Mouse (Mus musculus) layer of hippocampus, postnatal 25 days (tissue): ENCODE measurements around the gene Catspere2. TPM values are rescaled to one million over a fixed set of nuclear protein-coding genes. Genes with fewer than 3 reads are reported as not detected.
A peak's percentile ranks its signal among the peaks of the same experiment; 100 is the strongest.
"Not testable (repeated sequence)": the region's sequence is repeated elsewhere in the genome, so short reads cannot be mapped to it uniquely, and the experiment has no call there.

ENCODE experiments used
- DNase-seq, 2 experiments: peaks; one replicate each; pipeline ENCODE4 v3.0.0; 2022; ENCODE audit warnings: mixed read lengths in 2 of 2, low spot score in 1 of 2; ENCODE audit errors: extremely low spot score in 1 of 2
- total RNA-seq, 2 experiments: library from RNA; stranded (reverse); gene quantifications; 2 replicates each; pipeline ENCODE4 v1.2.3; 2021

The Catspere2 gene
- total RNA-seq: 1 to 10 TPM; 4.1 to 4.2 TPM

DNA sequence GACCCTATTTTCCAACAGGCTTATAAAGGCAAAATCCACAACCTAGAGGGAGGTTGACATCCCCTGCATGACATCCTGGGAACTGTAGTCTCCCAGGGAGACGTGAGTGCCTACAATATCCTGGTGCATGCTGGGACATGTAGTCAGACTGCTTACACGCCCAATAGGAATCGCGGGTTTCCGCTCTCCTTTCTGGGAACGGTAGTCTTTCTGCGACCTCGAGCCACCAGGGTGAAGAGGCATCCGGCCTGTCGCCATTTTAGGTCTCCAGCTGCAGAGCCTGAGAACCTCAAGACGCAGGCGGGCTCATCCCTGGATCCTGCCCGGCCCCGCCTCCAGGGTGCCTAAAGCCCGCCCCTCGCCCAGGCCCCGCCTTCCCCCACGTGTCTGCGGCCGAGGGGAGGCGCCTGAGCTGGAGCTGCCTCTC, at the start of gene Catspere2:
Gene Catspere2, plus strand, starts transcription at position 400 of the 427 bp plus-strand sequence.
- peak; percentile 80 to 93 for DNase-seq

DNA sequence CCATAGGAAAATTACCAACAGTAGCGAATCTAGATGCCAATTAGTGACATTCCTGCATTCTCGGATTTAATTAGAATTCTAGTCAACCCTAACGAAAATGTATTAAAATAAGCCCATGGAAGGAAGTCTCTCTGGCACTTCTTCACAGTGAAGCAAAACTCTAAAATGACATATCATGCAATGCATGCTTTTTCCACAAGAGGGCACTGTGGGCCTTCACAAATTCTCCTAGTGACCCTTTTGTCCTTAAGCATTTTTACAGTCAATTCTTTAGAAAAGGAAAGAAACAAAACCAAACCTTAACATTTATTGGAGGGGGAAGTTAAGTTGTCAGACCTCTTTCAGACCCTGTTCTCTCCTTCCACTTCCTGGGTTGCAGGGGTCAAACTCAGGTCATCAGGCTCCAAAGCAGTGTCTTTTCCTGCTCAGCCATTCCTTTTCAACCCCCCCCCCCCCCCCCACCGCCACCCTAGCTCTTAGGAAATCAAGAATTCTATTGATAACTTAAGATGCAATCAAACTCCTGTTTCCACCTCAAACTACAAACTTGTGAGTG, 42.7 kb upstream of the Catspere2 start:
- DNase-seq: not testable (repeated sequence)

DNA sequence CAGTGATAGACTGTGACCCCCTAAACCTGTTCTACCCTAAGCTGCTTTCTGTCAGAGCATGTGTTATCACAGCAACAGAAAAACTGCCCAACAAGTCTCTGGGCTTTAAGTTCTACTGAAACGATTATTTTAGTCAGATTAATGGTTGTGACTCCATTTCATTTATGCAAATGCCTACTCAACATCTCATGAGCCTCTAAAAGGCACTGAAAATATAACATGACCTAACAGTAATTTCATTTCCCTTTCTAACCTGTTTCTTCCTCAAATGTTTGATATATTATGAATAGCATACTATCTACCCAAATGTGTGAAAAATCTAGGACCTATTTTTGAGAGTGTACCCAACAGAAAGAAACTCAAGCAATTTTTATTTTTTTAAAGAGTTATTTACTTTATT, 1.9 kb upstream of the Catspere2 start:
- no peak for DNase-seq

DNA sequence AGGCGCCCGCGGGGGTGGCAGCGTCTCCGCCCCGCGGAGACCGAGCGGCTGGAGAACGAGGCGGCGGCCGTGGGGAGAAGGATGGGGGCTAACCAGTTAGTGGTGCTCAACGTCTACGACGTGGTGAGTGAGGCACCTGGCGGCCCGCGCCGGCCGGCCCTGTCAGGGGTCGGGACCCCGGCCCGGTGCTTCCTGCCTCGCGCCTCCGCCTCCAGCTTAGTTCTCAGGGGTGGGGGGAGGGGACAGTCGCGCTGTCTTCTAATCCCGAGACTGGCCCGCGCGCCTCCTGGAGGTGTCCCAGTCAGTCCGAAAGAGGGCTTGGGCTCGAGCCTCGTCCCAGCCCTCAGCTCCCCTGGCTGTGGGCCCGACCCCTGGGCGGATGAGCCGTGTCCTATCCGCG, 359 bp downstream of the Catspere2 start:
- peak in 1 of 2 experiments; percentile 11 for DNase-seq

DNA sequence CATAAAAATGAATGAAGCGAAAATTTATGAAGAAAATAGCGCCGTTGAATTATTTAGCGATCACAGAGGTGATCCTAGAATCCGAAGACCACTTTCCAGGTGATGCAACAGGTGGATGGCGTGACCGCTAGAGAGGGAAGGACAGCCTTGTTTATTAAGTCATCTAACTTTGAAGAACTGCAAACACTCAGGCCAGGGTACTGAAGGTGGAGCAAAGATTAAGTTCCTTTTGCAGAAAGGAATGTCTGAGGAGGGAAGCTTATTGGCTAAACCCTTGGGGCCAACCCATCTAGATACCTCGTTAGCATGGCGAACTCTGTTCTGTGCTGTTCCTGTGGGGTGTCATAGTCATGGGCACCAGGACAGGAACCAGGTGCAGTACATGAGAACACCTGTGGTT, 983 bp downstream of the Catspere2 start:
- no peak for DNase-seq

DNA sequence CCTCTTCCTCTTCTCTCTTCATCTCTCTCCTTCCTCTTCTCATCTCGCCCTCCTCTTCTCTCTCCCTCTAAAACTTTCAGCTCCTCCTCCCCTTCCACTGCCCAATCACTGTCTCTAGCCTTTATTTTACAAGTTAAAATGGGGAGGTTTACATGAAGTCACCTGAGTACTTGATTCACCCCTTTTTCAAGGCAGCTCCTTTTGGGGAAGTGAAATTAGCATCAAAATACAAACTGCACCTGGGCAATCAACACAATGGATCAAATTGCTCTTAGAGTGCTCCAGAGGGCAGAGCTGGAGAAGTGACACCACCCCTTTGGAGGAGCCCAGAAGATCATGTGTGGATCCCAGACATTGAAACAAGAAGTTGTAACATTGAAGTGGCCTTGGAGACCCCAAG, 4.3 kb downstream of the Catspere2 start:
- not testable (repeated sequence) for DNase-seq

DNA sequence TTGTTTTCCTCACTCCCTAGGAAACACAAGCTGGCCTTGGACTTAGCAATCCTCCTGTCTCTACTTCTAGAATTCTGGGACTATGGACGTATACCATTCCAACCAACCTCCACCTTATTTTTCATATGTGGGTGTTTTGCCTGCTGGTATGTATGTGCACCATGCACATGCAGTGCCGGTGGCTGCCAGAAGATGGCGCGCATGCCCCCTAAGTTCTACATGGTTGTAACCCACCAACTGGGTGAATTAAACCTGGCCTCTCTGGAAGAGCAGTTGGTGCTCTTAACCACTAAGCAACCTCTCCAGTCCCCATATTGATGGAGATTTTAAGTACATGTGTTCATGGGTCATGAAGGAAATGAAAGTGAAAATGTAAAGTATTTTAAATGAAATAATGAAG, 89.6 kb downstream of the Catspere2 start:
- DNase-seq: not testable (repeated sequence)

DNA sequence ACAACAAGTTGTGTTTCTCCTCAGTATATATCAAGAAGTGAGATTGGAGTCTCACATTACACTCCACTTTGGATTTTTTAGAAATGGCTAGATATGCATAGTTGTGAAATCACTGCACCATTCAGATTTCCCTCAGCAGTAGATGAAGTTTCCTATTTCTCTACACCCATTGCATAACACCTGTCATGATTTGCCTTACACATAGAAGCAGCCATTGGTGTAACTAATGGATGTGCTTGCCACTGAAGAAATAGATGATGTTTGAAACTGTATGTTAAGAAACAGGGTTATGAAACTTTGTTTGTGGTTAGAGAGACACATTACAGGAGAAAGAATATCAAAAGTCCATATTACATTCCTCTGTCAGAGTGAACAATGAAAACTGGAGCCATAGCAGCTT, 114.6 kb downstream of the Catspere2 start:
- not testable (repeated sequence) for DNase-seq

DNA sequence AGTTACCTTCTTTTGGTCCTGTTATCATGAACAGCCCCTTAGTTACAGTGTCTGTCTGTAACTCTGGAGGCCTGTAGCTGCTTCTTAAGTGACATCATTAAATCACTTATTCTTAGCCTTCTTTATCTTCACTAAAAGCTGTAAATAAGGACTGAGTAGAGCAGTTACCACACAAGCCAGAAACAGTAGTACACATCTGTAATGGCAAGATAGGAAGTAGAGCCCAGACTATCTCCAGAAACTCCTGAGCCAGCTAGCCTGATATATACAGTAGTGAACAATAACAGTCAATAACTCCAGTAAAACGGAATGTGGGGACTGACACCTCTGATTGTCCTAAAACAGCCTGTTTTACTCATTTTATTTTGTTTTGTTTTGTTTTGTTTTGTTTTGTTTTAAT, 125.3 kb downstream of the Catspere2 start:
- DNase-seq: not testable (repeated sequence)

DNA sequence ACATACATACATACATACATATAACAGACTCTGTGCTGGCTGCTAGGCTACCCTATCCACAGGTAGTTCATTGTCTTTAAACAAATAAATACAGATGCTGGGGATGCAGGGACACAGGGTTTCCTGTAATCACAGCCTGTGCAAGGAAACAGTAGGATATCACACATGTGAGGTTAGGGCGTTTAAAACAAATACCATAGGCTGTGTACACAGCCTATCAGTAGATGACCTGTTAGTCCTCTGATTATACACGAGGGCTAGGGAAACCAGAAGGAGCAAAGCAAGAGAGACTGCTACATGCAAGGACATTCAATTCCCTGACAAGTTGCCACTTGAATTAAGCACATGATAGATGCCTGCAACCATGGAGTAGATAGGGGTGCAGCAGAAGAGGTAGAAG, 139.0 kb downstream of the Catspere2 start:
- not testable (repeated sequence) for DNase-seq

DNA sequence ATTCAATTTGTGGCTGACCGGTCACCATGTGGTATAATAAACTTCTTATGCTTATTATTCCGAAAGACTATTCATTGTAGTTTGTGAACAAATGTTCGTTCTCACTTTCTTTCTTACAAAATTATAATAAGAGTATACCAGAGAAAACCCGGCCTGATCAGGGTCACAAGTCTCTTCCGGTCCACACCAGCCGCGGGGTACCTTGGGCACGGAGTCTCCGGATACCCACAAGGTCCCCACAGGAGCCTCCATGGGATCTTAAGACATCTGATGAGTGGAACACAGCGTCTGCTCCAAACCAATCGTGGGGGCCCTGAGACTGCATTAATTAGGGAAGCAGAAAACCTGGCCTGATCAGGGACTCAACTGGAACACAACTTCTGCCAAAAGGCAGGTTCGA, 151.1 kb downstream of the Catspere2 start:
- no peak for DNase-seq

DNA sequence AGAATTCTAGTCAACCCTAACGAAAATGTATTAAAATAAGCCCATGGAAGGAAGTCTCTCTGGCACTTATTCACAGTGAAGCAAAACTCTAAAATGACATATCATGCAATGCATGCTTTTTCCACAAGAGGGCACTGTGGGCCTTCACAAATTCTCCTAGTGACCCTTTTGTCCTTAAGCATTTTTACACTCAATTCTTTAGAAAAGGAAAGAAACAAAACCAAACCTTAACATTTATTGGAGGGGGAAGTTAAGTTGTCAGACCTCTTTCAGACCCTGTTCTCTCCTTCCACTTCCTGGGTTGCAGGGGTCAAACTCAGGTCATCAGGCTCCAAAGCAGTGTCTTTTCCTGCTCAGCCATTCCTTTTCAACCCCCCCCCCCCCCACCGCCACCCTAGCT, 163.3 kb downstream of the Catspere2 start:
- peak in 1 of 2 experiments; percentile 6 for DNase-seq

DNA sequence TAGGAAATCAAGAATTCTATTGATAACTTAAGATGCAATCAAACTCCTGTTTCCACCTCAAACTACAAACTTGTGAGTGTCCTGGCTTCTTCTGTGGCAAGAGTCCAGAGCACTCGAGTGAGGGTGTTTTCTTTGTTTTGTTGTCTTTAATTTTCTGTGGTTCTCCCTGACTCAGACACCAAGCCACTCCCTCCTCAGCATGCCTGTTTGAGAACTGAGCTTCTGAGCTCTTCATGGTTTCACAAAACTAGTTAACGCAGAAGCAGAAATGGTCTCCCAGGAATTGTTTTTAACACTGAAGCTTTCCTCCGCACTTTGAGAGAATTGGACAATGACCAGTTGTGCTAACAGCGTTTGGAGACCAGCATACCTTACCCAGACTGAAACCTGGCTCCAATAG, 163.7 kb downstream of the Catspere2 start:
- DNase-seq: not testable (repeated sequence)

DNA sequence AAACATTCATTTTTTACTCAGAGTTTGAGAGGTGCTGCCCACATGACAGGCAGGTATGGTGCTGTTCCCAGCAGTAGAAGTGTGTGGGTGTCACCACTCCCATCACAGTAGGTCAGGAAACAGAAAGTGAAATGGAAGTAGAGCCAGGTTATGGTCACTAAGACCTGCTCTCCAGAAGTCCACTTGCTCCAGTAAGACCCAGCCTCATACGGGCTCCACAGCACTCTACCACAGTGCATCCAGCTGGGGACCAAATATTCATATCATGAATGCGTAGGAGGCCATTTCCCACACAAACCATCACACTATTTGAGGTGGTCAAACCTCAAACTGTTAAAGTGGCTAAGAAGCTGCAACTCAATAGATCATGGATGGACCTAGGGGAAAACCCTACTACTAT, 199.0 kb downstream of the Catspere2 start:
- no peak for DNase-seq

DNA sequence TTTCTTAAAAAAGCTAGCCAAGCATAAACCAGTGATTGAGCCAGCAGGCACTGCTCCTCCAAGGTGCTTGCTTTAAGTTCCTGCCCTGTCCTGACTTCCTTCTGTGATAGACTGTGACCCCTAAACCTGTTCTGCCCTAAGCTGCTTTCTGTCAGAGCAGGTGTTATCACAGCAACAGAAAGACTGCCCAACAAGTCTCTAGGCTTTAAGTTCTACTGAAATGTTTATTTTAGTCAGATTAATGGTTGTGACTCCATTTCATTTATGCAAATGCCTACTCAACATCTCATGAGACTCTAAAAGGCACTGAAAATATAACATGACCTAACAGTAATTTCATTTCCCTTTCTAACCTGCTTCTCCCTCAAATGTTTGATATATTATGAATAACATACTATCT, 202.4 kb downstream of the Catspere2 start:
- no peak for DNase-seq

DNA sequence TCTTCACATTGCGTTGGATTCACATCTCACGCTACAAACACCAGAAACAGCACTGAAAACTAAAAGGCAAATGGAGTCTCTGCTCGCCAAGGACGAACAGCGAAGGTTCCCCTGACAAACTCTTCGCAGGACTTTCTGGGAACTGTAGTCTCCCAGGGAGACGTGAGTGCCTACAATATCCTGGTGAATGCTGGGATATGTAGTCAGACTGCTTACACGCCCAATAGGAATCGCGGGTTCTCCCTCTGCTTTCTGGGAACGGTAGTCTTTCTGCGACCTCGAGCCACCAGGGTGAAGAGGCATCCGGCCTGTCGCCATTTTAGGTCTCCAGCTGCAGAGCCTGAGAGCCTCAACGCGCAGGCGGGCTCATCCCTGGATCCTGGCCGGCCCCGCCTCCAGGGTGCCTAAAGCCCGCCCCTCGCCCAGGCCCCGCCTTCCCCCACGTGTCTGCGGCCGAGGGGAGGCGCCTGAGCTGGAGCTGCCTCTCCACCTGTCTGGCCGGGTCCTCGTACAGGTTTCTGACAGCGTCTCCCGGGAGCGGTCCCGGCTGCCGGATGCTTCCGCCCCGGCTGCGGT, 204.1 kb downstream of the Catspere2 start, which contains the start of gene Desi2:
Gene Desi2, plus strand, starts transcription at position 202 of the 576 bp plus-strand sequence.
- DNase-seq: peak; percentile 67 to 89

DNA sequence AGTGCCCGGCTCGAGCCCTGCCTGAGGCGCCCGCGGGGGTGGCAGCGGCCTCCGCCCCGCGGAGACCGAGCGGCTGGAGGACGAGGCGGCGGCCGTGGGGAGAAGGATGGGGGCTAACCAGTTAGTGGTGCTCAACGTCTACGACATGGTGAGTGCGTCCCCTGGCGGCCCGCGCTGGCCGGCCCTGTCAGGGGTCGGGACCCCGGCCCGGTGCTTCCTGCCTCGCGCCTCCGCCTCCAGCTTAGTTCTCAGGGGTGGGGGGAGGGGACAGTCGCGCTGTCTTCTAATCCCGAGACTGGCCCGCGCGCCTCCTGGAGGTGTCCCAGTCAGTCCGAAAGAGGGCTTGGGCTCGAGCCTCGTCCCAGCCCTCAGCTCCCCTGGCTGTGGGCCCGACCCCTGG, 204.6 kb downstream of the Catspere2 start:
- peak in 1 of 2 experiments; percentile 57 for DNase-seq

DNA sequence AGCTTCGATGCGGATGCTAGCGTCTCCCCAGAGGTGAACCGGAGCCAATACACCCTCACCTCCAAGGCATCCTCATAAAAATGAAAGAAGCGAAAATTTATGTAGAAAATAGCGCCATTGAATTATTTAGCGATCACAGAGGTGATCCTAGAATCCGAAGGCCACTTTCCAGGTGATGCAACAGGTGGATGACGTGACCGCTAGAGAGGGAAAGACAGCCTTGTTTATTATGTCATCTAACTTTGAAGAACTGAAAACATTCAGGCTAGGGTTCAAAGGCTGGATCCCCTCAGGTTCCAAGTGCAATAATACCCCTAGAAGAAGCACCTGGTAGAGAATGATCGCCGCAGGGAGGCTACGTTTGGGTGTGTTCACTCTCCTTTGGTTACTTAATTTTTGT, 205.2 kb downstream of the Catspere2 start:
- DNase-seq: no peak

DNA sequence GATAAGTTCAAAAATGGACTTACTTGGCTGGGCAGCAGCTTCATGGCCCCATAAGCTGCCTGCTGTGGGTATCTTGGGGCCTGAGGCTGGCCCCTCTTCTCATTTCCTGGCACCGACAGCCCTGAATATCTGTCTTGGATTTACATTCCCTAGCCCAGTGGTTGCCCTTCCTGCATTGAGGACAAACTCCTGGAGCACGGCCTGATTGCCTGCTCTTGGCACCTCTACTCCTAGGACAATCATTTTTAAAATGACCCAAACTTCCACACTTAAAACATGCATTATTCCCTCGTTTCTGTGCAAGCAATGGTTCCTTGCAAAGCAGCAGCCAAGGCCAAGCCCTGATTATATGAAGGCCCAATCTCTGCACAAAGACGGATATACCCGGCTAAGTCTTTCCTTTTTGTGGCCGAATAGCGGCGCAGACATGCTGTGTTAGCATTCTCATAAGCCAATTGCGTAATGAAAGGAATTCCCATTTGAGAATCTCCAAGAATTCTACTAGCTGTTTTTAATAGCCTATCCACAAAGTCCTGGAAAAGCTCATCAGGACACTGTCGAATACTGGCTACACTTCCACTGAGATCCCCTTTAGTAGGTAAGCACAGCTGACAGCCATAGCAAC, 222.6 kb downstream of the Catspere2 start:
- DNase-seq: no peak

DNA sequence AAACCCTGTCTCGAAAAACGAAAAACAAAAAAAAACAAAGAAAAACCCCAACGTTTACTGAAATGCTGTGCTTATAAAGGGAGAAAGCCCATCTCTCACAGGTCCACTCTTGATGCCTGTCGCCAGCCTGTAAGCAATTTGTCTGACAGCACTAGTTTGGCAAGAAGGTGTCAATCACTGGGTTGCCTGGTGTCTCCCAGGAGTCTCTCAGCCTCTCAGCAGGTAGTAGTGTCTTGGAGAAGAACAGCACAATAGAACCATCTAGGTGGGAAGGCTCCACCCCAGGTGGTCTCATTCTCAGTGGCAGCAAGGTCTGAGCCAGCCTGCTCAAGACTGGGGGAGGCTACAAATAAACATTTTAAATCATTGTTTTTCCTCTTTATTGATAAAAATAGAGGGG, 224.6 kb downstream of the Catspere2 start:
- not testable (repeated sequence) for DNase-seq

DNA sequence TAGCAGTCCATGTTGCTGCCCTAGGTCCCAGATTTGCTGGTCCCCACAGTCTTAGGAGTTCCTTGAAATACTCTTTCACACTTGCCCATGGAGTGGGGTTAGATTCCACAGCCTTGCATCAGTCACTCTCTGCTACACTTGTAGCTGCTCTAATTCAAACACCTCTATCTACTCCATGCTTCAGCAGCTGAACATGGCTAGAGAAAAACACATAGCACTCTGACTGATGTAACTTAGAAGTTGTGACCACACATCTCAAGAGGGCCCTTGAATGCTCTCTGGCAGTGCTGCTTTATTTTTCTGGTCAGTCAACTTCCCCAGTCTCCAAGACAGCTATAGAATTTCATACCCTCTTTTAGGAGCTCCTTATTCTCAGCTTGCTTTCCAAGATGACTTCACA, 226.7 kb downstream of the Catspere2 start:
- DNase-seq: no peak

DNA sequence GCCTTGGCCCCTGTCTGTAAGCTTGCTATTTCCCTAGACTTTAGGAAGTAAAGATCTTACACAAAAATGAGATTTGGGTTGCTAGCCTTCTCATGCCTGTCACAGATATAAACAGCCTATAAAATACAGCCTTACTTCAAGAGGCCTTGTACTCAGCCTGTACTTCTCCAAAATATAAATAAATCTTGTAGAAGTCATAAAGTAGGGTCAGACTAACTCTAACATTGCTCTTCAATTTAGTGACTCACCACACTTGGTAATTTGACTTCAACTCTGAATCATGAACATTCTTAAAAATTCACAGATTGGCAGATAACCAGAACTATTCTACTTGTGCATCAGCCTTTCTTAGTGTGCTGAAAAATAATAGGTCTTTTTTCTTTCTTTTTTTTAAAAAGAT, 233.9 kb downstream of the Catspere2 start:
- no peak for DNase-seq
